Mouse (Mus musculus) kidney, postnatal 0 days (tissue): ENCODE results near the gene Trmo. TPM values are rescaled to one million over a fixed set of nuclear protein-coding genes. Genes with fewer than 3 reads are reported as not detected.

Source experiments
- ATAC-seq: fragments of 200-750 bp; cut with Nextera tagmentation; replicated peaks from 2 replicates; pipeline ENCODE4 v1.8.0; 2017; ENCODE audit warnings: low read depth, moderate number of reproducible peaks, moderate TSS enrichment, moderate library complexity; ENCODE audit not compliant: low FRiP score
- DNase-seq: peaks from one replicate; pipeline ENCODE4 v3.0.0-alpha.2; 2016; ENCODE audit warnings: low spot score
- H3K27ac ChIP-seq: fragments of 300-500 bp; sonication (generic); 2 replicates; pipeline ENCODE4 v1.5.1; 2014; ENCODE audit warnings: mild to moderate bottlenecking
- H3K27me3 ChIP-seq: fragments of 300-500 bp; sonication (generic); 2 replicates; pipeline ENCODE4 v1.6.1; 2014; ENCODE audit warnings: low read length, mixed read lengths; ENCODE audit not compliant: insufficient read depth
- H3K36me3 ChIP-seq: fragments of 300-500 bp; sonication (generic); 2 replicates; pipeline ENCODE4 v1.6.1; 2014; ENCODE audit warnings: low read length, mixed read lengths; ENCODE audit not compliant: insufficient read depth
- H3K4me1 ChIP-seq: fragments of 300-500 bp; sonication (generic); replicated peaks from 2 replicates; pipeline ENCODE4 v1.6.1; 2014; ENCODE audit warnings: antibody characterized with exemption, low read length, mixed read lengths; ENCODE audit not compliant: insufficient read depth
- H3K4me2 ChIP-seq: fragments of 300-500 bp; sonication (generic); 2 replicates; pipeline ENCODE4 v1.6.1; 2014; ENCODE audit warnings: mild to moderate bottlenecking, low read length, moderate library complexity, mixed read lengths
- H3K4me3 ChIP-seq: fragments of 300-500 bp; sonication (generic); replicated peaks from 2 replicates; pipeline ENCODE4 v1.5.1; 2014; ENCODE audit warnings: low read depth, low read length
- H3K9ac ChIP-seq: fragments of 300-500 bp; sonication (generic); 2 replicates; pipeline ENCODE4 v1.6.1; 2014; ENCODE audit warnings: low read depth, low read length
- H3K9me3 ChIP-seq: fragments of 300-500 bp; sonication (generic); replicated peaks from 2 replicates; pipeline ENCODE4 v1.6.1; 2016; ENCODE audit warnings: low read length, inconsistent platforms, mixed read lengths
- CTCF ChIP-seq: IDR thresholded peaks from 2 replicates; pipeline ENCODE4 v1.5.1; 2016; ENCODE audit warnings: antibody characterized with exemption, low read depth, mild to moderate bottlenecking, moderate library complexity
- WGBS: fragments of 180-500 bp; shearing (Covaris S2); extraction: QIAGEN DNeasy Blood & Tissue Kit; methylation state at CpG from one replicate; pipeline ENCODE4 v1.1.7; 2014; 5-methylcytosine and 5-hydroxymethylcytosine counted together
- polyA plus RNA-seq: library from polyadenylated mRNA; unstranded; fragments of >200 nt; fragmentation: Nextera tagmentation; extraction: Ambion mirVana; gene quantifications from 2 replicates; pipeline ENCODE4 v1.2.1, GENCODE M21; 2015

The Trmo gene
- polyA plus RNA-seq, 1 experiment from 2014 or later = 10.1 TPM

DNA sequence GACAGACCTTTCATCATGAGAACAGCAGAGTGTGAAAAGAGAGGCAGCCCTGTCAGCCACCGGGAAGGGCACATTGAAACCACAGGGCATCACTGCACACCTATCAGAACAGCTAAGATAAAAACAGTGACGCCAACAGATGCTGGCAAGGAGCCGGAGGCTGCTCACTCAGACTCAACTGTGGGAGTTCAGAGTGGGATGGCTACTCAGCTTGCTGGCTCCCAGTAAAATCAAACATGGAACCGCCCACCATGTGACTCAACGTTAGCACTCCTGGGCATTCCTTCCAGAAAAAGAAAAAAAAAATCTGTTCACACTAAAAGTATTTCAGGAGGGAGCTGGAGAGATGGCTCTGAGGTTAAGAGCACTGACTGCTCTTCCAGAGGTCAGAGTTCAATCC, 28.0 kb downstream of the Trmo start:
- no peak for TF ChIP-seq CTCF
- ATAC-seq (no peak), DNase-seq (no peak)
- no peak overlapping the region for H3K4me3 ChIP-seq
- no peak overlapping the region for H3K4me2 ChIP-seq
- no peaks in the 10 kb centered on the region for H3K4me1 ChIP-seq
- 64% methylated on average over 5 of the region's 5 CpGs for WGBS
- H3K27ac ChIP-seq = no peak overlapping the region
- H3K27me3 ChIP-seq = no peaks in the 10 kb centered on the region
- no peak overlapping the region for H3K9ac ChIP-seq
- no peaks in the 10 kb centered on the region for H3K9me3 ChIP-seq
- H3K36me3 ChIP-seq = no peaks in the 10 kb centered on the region

GRCm38 (mm10) chr4:46359539-46360253, 29.5 kb downstream of the Trmo start:
- DNase-seq (no peak), ATAC-seq (no peak)
- no peak overlapping the region for H3K27ac ChIP-seq
- H3K27me3 ChIP-seq = no peaks in the 10 kb centered on the region
- H3K4me1 ChIP-seq = no peaks in the 10 kb centered on the region
- H3K4me2 ChIP-seq = no peak overlapping the region
- no peak overlapping the region for H3K9ac ChIP-seq
- TF ChIP-seq CTCF = no peak
- H3K36me3 ChIP-seq = no peaks in the 10 kb centered on the region
- H3K4me3 ChIP-seq = no peak overlapping the region
- no peaks in the 10 kb centered on the region for H3K9me3 ChIP-seq
- WGBS = 70% methylated on average over 12 of the region's 12 CpGs

DNA sequence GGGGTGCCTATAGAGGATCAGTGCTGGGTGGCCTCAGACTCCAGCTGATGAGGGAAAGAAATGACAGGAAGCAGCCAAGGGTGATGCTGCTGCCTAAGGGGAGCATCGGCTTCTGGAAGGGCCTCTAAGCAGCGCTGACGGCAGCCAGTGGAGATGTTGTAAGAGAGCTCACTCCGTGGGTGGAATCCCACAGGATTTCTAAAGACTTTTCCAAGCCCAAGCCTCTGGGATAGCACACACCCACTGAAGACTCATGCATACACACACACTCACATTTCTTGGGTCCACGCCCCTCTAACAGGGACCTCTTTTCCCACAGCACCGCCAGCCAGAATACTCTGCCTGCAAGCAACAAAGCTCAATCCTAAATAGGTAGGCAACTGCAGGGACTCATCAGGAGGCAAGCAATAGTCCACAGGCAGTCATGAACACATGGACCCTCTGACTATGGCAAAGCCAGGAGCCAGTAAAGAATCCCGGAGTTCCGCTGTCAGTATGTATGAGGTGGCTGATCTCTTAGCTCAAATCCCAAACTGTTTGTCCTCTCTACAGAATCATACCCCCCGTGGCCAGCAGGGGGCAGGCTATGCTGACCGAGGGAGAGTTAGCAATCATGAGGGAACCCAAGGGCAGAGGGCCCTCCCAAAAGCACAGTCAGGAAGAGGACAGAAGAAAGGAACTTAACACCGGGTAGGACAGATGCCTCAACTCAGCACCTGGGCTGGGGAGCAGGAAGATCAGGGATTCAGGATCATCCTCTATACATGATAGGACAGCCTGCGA, 32.7 kb downstream of the Trmo start:
- 53% methylated on average over 12 of the region's 12 CpGs for WGBS
- peak; percentile 53 for DNase-seq
- Histone ChIP-seq H3K4me1 (no peaks in the 10 kb centered on the region), H3K27ac (no peak overlapping the region), H3K9me3 (no peaks in the 10 kb centered on the region), H3K27me3 (peaks cover 6% of the 10 kb centered on the region; the same call in 1 of the 2 replicates), H3K36me3 (no peaks in the 10 kb centered on the region), H3K4me2 (no peak overlapping the region), H3K9ac (no peak overlapping the region), H3K4me3 (no peak overlapping the region)
- ATAC-seq = peak; percentile 33; the same call in 1 of the 2 replicates
- peak; percentile 85 for TF ChIP-seq CTCF

DNA sequence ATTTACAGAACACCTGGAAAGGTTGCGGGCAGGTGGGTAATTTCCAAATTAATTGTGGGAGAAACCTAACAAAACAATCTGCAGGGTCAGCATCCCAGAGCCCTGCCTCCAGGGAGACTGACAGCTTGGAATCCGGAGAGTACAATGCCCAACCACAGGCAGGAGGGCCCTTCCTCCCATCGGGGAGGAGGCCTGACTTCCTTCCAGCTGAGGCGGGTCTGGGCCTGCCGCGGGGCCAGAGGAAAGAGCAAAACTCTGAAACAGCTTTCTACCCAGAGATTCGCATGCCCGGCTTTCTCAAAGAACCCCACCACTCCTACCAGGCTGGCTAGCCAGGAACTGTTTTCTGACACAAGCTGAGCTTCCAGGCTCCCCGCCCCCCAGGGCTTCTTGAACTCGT, 36.2 kb downstream of the Trmo start:
- DNase-seq = no peak

GRCm38 (mm10) chr4:46349530-46349929, 39.7 kb downstream of the Trmo start:
- TF ChIP-seq CTCF = no peak
- Histone ChIP-seq H3K27ac (no peak overlapping the region), H3K4me3 (no peak overlapping the region), H3K9me3 (no peaks in the 10 kb centered on the region), H3K27me3 (peaks cover 73% of the 10 kb centered on the region), H3K4me1 (no peaks in the 10 kb centered on the region), H3K4me2 (no peak overlapping the region), H3K36me3 (no peaks in the 10 kb centered on the region), H3K9ac (no peak overlapping the region)
- DNase-seq (no peak), ATAC-seq (no peak)
- WGBS = 53% methylated on average over 5 of the region's 5 CpGs

More for the DNA sequence above, 36.2 kb downstream of the Trmo start:
- no peak for TF ChIP-seq CTCF
- no peak overlapping the region for H3K4me3 ChIP-seq
- WGBS = 18% methylated on average over 10 of the region's 10 CpGs
- H3K9ac ChIP-seq = no peak overlapping the region
- H3K27me3 ChIP-seq = peaks cover 38% of the 10 kb centered on the region
- H3K9me3 ChIP-seq = no peaks in the 10 kb centered on the region
- no peak overlapping the region for H3K27ac ChIP-seq
- H3K4me2 ChIP-seq = no peak overlapping the region
- H3K36me3 ChIP-seq = no peaks in the 10 kb centered on the region
- no peaks in the 10 kb centered on the region for H3K4me1 ChIP-seq
- ATAC-seq = no peak

DNA sequence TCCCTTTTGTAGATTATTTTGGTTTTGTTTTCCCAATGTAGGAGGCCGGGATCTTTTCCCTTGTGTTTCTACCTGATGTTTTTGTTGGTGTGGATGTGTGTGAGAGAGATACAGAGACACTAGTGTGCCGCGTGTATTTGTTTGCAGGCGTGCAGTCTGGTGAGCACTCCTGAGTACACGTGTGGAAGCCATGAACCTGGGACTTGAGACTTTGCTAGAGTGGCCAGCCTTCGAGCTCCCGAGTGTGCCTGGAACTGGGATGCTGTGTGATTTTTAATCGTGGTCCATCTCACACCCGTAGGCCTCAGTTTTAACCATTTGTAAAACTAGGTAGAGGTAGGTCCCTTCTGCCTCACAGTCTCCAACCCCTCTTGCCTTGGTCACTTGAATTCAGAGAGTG, 40.3 kb downstream of the Trmo start:
- DNase-seq (no peak), ATAC-seq (no peak)
- H3K4me1 ChIP-seq = no peaks in the 10 kb centered on the region
- no peak for TF ChIP-seq CTCF
- H3K4me2 ChIP-seq = no peak overlapping the region
- peaks cover 79% of the 10 kb centered on the region for H3K27me3 ChIP-seq
- H3K27ac ChIP-seq = no peak overlapping the region
- H3K9ac ChIP-seq = no peak overlapping the region
- H3K4me3 ChIP-seq = no peak overlapping the region
- 24% methylated on average over 9 of the region's 9 CpGs for WGBS
- H3K36me3 ChIP-seq = no peaks in the 10 kb centered on the region
- H3K9me3 ChIP-seq = no peaks in the 10 kb centered on the region
